Mouse (Mus musculus) kidney, adult 2 months (tissue): ENCODE measurements at regions not wholly inside any gene's neighbourhood (a gene's known extent, or its start where the extent isn't known, plus 50 kb on each side); places are given as distances from the start of the nearest gene placed in this dataset.

Experiments
- DNase-seq: peaks from one replicate; pipeline ENCODE4 v3.0.0; 2021
- H3K27ac ChIP-seq: fragments of 200-500 bp; 2 replicates; pipeline ENCODE4 v1.5.1; 2012; ENCODE audit warnings: low read depth, low read length, control low read depth, inconsistent platforms; ENCODE audit not compliant: insufficient read depth
- H3K27me3 ChIP-seq: fragments of 200-500 bp; replicated peaks from 2 replicates; pipeline ENCODE4 v1.6.1; 2012; ENCODE audit warnings: mild to moderate bottlenecking, moderate library complexity, low read length, inconsistent platforms; ENCODE audit not compliant: control insufficient read depth, insufficient read depth
- H3K36me3 ChIP-seq: fragments of 200-500 bp; 2 replicates; pipeline ENCODE4 v1.6.1; 2012; ENCODE audit warnings: mild to moderate bottlenecking, moderate library complexity, low read length, inconsistent platforms; ENCODE audit not compliant: control insufficient read depth, insufficient read depth
- H3K4me1 ChIP-seq: fragments of 200-500 bp; 2 replicates; pipeline ENCODE4 v1.6.1; 2011; ENCODE audit warnings: low read length; ENCODE audit not compliant: control insufficient read depth, insufficient read depth
- H3K4me3 ChIP-seq: fragments of 200-500 bp; 2 replicates; pipeline ENCODE4 v1.5.1; 2011; ENCODE audit warnings: mild to moderate bottlenecking, low read depth, low read length, control low read depth; ENCODE audit not compliant: insufficient read depth
- CTCF ChIP-seq: fragments of 200-500 bp; conservative IDR thresholded peaks from 2 replicates; pipeline ENCODE4 v1.5.1; 2011; ENCODE audit warnings: low read depth, mild to moderate bottlenecking, control low read depth, low read length, moderate library complexity, mixed read lengths; ENCODE audit not compliant: insufficient read depth, insufficient read length
- POLR2A ChIP-seq: fragments of 200-500 bp; IDR thresholded peaks from one replicate; pipeline ENCODE4 v1.6.1; 2011; ENCODE audit warnings: low read depth, low read length, control low read depth
- WGBS: fragments of 180-500 bp; shearing (Covaris S2); methylation state at CpG from one replicate; pipeline ENCODE4 v1.1.7; 2018; 5-methylcytosine and 5-hydroxymethylcytosine counted together

- H3K4me3 ChIP-seq, result no peak overlapping the region
- no peaks in the 10 kb centered on the region for H3K4me1 ChIP-seq
- TF ChIP-seq CTCF (no peak), POLR2A (no peak)
- H3K27me3 ChIP-seq, result no peaks in the 10 kb centered on the region
- H3K27ac ChIP-seq, result no peak overlapping the region
- H3K36me3 ChIP-seq, result no peaks in the 10 kb centered on the region
- WGBS, result 51% methylated on average over 3 of the region's 3 CpGs
- no peak for DNase-seq
Observed at GRCm38 (mm10) chr10:113034356-113034755, 105.6 kb upstream of the Atxn7l3b start.

DNA sequence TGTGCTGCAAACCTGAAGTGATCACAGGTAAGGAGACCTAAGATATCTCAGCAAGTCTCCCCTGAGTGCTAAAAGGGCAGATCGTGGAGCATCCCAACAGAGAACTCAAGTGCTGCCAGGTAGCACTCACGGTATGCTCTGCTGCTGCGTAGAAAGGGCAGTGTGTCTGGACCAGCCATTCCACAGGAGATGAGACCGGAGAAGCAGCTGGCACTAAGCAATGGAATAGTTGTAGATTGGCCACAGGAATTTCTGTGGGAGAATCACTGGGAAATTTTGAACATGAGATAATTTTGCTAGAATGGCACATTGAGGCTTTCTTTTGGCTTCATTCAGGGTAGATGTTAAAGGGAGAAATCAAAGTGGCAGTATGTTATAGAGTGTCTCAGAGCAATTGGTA is 104.1 kb upstream of the Atxn7l3b start:
- H3K27ac ChIP-seq, result no peak overlapping the region
- H3K27me3 ChIP-seq, result no peaks in the 10 kb centered on the region
- H3K4me3 ChIP-seq, result no peak overlapping the region
- H3K36me3 ChIP-seq, result no peaks in the 10 kb centered on the region
- H3K4me1 ChIP-seq, result no peaks in the 10 kb centered on the region
- 91% methylated on average over 4 of the region's 4 CpGs for WGBS
- no peak for DNase-seq
- no peak for TF ChIP-seq CTCF
- no peak for TF ChIP-seq POLR2A

GRCm38 (mm10) chr10:113027300-113027699 is 98.5 kb upstream of the Atxn7l3b start:
- H3K4me3 ChIP-seq, result no peak overlapping the region
- no peaks in the 10 kb centered on the region for H3K27me3 ChIP-seq
- H3K4me1 ChIP-seq, result no peaks in the 10 kb centered on the region
- H3K36me3 ChIP-seq, result no peaks in the 10 kb centered on the region
- DNase-seq, result peak; percentile 42
- 11% methylated on average over 5 of the region's 5 CpGs for WGBS
- H3K27ac ChIP-seq, result no peak overlapping the region
- TF ChIP-seq CTCF (no peak), POLR2A (no peak)

DNA sequence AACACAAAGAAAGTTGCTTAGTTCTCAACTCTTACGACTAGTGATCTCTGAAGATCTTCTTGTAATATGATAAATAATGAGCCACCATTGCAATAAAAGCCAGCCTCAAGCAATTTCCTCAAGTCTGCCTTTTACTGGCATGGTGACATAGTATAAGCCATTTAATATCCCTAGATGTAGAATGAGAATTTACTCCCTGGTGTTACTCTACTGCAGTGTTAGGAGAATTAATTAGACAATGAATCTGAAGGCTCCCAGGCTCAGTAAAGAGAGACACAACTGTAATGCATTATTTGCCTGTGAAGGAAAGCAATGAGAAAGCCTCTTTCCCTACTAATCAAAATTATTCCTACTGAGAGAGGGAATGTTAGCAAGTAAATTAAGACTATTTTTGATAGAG is 95.8 kb upstream of the Atxn7l3b start:
- Histone ChIP-seq H3K27me3 (no peaks in the 10 kb centered on the region), H3K4me3 (no peak overlapping the region), H3K36me3 (no peaks in the 10 kb centered on the region), H3K27ac (no peak overlapping the region), H3K4me1 (no peaks in the 10 kb centered on the region)
- TF ChIP-seq POLR2A (no peak), CTCF (no peak)
- DNase-seq, result no peak
- 75% methylated on average over 1 of the region's 1 CpGs for WGBS

DNA sequence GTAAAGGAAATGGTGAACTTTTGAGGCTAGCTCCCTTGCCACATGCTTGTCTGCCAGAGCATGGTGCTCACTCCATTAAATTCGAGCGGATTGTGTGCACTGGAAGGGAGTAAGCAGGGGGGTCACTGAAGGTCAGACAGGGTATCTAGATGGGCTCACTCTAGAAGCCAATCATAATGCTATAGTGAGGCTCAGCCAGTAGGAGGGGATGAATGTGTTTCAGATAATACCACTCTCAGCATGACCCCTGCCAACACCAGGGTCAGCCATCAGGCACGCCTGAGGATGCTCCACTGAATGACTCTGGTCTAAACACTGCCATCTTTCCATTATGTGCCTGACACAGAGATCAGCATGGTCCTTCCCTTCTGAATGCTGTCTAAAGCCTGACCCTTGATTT is 80.3 kb upstream of the Atxn7l3b start:
- Histone ChIP-seq H3K27me3 (no peaks in the 10 kb centered on the region), H3K4me1 (no peaks in the 10 kb centered on the region), H3K4me3 (no peak overlapping the region), H3K27ac (no peak overlapping the region), H3K36me3 (no peaks in the 10 kb centered on the region)
- DNase-seq, result no peak
- TF ChIP-seq CTCF, result no peak
- TF ChIP-seq POLR2A, result no peak
- 47% methylated on average over 3 of the region's 3 CpGs for WGBS

DNA sequence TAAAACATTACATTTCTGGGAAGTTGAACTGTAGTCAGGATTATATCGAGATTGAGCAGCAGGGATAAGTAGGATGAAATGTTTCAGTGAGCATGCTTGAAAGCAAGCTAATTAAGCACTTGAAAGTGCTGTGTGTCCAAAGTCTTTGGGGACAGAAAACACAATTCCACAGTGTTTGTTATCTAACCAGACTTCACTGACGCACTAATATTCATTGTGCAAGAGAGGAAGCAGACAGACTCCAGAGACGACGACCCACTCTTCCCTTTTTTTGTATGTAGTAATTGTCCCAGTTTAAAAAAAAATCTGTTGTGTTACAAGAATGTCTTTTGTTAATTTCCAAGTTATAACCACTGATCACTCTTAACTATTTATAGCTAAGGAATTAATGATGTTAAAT is 61.9 kb upstream of the Atxn7l3b start:
- WGBS, result 70% methylated on average over 4 of the region's 4 CpGs

DNA sequence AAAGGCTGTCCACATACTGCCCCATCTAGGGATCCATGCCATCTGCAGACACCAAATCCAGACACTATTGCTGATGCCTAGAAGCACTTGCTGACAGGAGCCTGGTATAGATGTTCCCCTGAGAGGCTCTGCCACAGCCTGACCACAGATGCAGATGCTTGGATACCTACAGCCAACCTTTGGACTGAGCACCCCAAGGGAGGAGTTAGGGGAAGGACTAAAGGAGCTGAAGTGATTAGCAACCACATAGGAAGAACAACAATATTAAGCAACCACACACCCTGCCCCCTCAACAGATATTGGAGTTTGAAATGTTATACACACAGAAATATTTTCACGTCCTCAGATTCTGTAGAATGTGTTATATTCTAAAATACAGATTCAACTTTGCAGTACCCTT is 53.9 kb upstream of the Atxn7l3b start:
- H3K4me3 ChIP-seq, result no peak overlapping the region
- H3K27me3 ChIP-seq, result no peaks in the 10 kb centered on the region
- TF ChIP-seq POLR2A (no peak), CTCF (no peak)
- 81% methylated on average over 1 of the region's 1 CpGs for WGBS
- no peak for DNase-seq
- no peak overlapping the region for H3K27ac ChIP-seq
- H3K4me1 ChIP-seq, result no peaks in the 10 kb centered on the region
- no peaks in the 10 kb centered on the region for H3K36me3 ChIP-seq

More for the DNA sequence above, 61.9 kb upstream of the Atxn7l3b start:
- H3K36me3 ChIP-seq, result no peaks in the 10 kb centered on the region
- no peak overlapping the region for H3K4me3 ChIP-seq
- H3K27ac ChIP-seq, result no peak overlapping the region
- no peaks in the 10 kb centered on the region for H3K4me1 ChIP-seq
- no peak for TF ChIP-seq POLR2A
- TF ChIP-seq CTCF, result no peak
- no peak for DNase-seq
- no peaks in the 10 kb centered on the region for H3K27me3 ChIP-seq
